Mouse (Mus musculus) G1E-ER4 (cell line): ENCODE measurements around the gene Zfp523. TPM values are rescaled to one million over a fixed set of nuclear protein-coding genes. Genes with fewer than 3 reads are reported as not detected.

Experiments
- GATA1 ChIP-seq: IDR thresholded peaks from one replicate; pipeline ENCODE4 v1.8.0; 2012; ENCODE audit warnings: low read length, inconsistent platforms
- polyA plus RNA-seq: library from polyadenylated mRNA; stranded (reverse); fragments of >175 nt; gene quantifications from 2 replicates; pipeline ENCODE4 v1.2.3, GENCODE M21; 2012

Zfp523 gene
- polyA plus RNA-seq, 1 experiment = 75.8 TPM

GRCm38 (mm10) chr17:28223561-28224391 is 46.8 kb downstream of the Zfp523 start:
- TF ChIP-seq GATA1 = no peak

DNA sequence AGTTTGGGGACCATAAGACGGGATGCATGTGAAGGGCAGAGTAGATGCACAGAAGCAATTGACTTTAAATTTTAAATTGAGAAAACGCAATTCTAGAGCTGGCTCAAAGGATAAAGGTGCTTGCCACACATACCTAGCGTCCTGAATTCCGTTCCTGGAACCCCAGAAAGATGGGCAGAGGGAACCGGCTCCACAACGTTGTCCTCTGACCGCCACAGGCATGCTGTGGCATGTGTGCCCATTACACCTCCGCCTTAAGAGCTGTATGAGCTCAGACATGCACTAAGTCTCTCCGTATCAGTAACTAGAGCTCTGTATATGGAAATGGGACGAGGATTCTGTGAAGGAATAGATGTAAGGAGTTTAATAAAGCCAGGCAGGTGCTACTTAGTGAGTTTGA is 47.7 kb downstream of the Zfp523 start:
- TF ChIP-seq GATA1 = no peak

DNA sequence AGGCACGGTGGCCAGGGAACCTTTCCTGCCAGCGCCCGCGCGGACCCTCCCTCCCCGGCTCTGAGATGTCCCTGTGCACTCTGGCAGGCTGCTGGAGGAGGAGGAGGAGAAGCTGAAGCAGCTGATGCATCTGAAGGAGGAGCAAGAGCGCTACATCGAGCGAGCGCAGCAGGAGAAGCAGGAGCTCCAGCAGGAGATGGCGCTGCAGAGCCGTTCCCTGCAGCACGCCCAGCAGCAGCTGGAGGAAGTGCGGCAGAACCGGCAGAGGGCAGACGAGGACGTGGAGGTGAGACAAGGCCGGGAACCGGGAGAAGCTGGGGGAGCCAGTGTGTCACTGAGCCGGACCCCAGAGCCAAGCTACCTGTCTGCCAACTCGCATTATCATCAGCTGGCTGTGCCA is 49.1 kb downstream of the Zfp523 start:
- no peak for TF ChIP-seq GATA1

GRCm38 (mm10) chr17:28230486-28230885 is 53.6 kb downstream of the Zfp523 start:
- TF ChIP-seq GATA1 = no peak

GRCm38 (mm10) chr17:28231026-28231736 is 54.3 kb downstream of the Zfp523 start:
- no peak for TF ChIP-seq GATA1

DNA sequence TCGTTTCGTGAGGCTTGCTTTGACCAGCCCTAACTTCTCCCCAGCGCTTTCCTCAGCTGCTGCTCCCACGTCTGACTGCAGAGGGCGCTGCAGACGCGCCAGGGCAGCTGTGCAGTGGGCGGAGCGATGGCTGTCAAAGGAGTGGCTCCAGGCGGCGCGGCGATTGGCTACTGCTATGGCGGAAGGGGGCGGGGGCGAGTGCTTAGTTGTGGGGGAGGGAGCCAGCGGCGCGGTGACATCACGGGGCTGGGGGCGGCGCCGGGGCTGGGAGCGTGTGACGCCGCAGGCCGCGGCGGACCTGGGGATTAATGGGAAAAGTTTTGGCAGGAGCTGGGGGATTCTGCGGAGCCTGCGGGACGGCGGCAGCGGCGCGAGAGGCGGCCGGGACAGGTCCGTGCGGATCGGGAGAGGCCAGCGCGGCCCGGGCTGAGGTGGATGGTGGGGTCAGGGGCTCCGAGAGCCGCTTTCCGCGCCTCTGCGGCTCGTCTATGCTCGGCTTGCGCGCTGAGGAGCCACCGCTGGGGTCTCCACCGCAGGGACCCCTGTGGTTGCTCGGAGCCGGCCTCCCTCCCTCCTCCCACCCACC is 55.6 kb downstream of the Zfp523 start, which contains the start of gene Ppard:
Gene Ppard, plus strand, starts transcription at position 226 of the 586 bp plus-strand sequence.
- no peak for TF ChIP-seq GATA1

GRCm38 (mm10) chr17:28233091-28233731 is 56.3 kb downstream of the Zfp523 start:
- no peak for TF ChIP-seq GATA1

GRCm38 (mm10) chr17:28234641-28235040 is 57.7 kb downstream of the Zfp523 start:
- no peak for TF ChIP-seq GATA1

- TF ChIP-seq GATA1 = no peak
Measured at GRCm38 (mm10) chr17:28235982-28236635, 59.2 kb downstream of the Zfp523 start.

DNA sequence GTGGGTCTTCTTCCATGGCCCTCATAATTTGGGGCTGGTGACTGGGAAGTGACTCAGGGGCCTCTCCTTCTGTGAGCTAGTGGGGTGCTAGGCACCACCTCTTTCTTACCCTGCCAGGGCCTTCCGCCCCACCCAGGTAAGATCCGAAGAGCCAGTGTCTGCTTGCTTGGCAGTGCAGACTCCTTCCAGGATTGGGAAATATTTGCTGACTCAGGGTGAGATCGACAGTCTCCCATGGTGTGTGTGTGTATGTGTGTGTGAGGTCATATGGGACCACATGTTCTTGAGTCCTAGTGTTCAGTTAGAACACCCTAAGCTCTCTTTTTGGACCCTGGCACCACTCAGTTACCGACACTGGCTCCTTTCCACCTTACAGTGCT is 59.7 kb downstream of the Zfp523 start:
- no peak for TF ChIP-seq GATA1

DNA sequence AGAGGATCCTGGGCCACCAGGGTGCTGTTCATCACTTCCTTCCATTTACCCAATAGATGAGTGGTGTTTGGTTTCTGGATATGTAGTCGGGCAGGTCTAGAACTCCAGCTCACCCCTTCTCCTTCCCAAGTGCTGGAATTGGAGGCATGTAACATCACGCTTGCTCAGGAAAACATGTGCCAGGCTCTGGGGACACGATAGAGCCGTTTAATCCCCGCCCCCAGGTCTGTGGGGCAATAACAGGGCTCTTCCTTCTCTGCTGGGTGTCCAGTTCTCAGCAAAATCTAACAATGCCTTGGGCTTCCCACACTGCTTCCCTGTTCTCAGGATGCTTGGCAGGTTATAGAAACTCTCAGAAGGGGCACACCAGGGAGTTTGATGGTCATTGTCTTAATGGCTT is 60.4 kb downstream of the Zfp523 start:
- no peak for TF ChIP-seq GATA1

- TF ChIP-seq GATA1 = peak; percentile 23
Measured at GRCm38 (mm10) chr17:28237874-28238273, 60.9 kb downstream of the Zfp523 start.

DNA sequence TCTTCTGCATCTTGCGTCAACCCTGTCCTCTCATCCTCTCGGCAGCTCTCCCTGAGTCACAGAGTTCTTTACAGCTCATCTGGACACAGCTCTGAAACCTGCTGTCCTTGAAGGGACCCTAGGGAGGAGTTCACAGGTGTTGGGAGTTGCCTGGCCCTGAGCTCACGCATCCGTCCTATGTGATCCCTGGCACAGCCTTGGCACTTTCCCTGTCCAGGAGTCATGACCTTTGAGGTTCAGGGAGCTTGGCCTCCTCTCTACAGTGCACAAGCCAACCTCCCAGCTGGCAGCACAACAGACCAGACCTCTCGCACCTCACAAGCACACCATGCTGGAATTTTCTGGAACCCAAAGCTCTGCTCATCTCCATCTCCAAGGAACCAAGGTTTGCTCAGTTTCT is 63.9 kb downstream of the Zfp523 start:
- TF ChIP-seq GATA1 = no peak

GRCm38 (mm10) chr17:28242296-28242695 is 65.4 kb downstream of the Zfp523 start:
- no peak for TF ChIP-seq GATA1

DNA sequence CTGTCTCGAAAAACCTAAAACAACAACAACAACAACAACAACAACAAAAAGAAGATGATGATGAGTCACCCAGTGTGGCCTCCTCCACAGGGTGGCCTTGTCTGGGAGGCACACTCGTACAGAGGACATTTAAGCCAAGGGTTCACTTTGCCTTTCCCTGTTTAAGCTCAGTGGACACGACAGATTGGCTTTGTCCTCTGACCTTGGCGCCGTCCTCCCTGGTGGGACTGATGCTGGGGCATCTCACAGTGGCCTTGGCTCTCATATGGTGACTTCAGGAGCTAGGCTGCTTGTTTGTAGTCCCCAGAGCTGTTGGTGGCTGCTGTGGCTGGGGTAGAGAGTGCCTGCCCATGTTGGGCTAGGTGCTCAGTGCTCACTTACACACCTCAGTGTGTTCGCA is 67.3 kb downstream of the Zfp523 start:
- TF ChIP-seq GATA1 = no peak
